Mouse (Mus musculus) thymus, adult 2 months (tissue): ENCODE results near the gene Mcur1. TPM values are rescaled to one million over a fixed set of nuclear protein-coding genes. Genes with fewer than 3 reads are reported as not detected.
A peak's percentile ranks its signal among the peaks of the same experiment; 100 is the strongest.

Experiments
- DNase-seq: peaks from one replicate; pipeline ENCODE4 v3.0.0; 2021
- H3K27ac ChIP-seq: fragments of 200-500 bp; 2 replicates; pipeline ENCODE4 v1.5.1; 2012; ENCODE audit warnings: low read length, control low read depth; ENCODE audit not compliant: control insufficient read depth, insufficient read depth
- H3K27me3 ChIP-seq: fragments of 200-500 bp; 2 replicates; pipeline ENCODE4 v1.6.1; 2012; ENCODE audit warnings: mild to moderate bottlenecking, low read length, moderate library complexity, mixed read lengths; ENCODE audit not compliant: control insufficient read depth, insufficient read depth
- H3K36me3 ChIP-seq: fragments of 200-500 bp; 2 replicates; pipeline ENCODE4 v1.6.1; 2012; ENCODE audit warnings: mild to moderate bottlenecking, low read length, moderate library complexity; ENCODE audit not compliant: control insufficient read depth, insufficient read depth
- H3K4me1 ChIP-seq: fragments of 200-500 bp; replicated peaks from 2 replicates; pipeline ENCODE4 v1.6.1; 2012; ENCODE audit warnings: low read length; ENCODE audit not compliant: control insufficient read depth, insufficient read depth
- H3K4me3 ChIP-seq: fragments of 200-500 bp; 2 replicates; pipeline ENCODE4 v1.5.1; 2012; ENCODE audit warnings: mild to moderate bottlenecking, low read length, control low read depth, moderate library complexity; ENCODE audit not compliant: control insufficient read depth, insufficient read depth
- CTCF ChIP-seq: fragments of 200-500 bp; IDR thresholded peaks from 2 replicates; pipeline ENCODE4 v1.5.1; 2012; ENCODE audit warnings: mild to moderate bottlenecking, control low read depth, low read length, moderate library complexity, borderline replicate concordance; ENCODE audit not compliant: control insufficient read depth, poor library complexity, insufficient read depth; ENCODE audit errors: extremely low read depth
- POLR2A ChIP-seq: fragments of 200-500 bp; IDR thresholded peaks from 2 replicates; pipeline ENCODE4 v1.6.1; 2012; ENCODE audit warnings: mild to moderate bottlenecking, low read length, control low read depth, moderate library complexity; ENCODE audit not compliant: control insufficient read depth, poor library complexity, insufficient read depth; ENCODE audit errors: extremely low read depth
- WGBS: fragments of 180-500 bp; shearing (Covaris S2); methylation state at CpG from one replicate; pipeline ENCODE4 v1.1.7; 2018; 5-methylcytosine and 5-hydroxymethylcytosine counted together
- polyA plus RNA-seq: library from polyadenylated mRNA; depleted of rRNA; stranded (reverse); fragments of >200 nt; gene quantifications from 2 replicates; pipeline ENCODE4 v1.2.3, GENCODE M21; 2012

Mcur1 gene
- polyA plus RNA-seq, 1 experiment: 18.0 TPM

DNA sequence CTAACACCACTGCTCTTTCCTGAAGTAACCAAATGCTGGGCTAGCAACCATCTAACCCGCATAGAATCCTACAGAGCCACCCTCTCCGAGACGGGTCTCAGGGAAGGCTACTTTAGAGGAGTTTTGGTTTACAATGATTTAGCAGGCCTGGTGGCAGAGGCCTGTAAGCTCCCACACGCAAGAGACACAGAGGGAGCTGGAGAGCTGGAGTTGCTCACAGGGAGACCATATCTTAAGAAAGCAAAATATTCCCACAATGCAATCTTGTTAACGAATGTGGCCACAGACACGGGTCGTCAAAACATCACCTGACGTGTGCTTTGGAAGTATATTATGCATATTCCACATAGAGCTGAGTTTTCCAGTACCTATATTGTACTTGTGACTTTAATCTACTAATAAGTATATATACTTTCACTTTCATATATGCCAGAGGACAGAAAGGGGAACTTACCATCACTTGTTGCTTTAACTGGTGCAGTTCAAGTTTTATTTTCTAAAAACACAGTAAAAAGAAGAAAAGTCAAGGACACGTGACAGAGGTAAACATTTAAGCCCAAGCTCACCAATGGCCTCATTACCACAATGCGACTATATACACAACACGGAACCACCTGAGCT, 10.8 kb downstream of the Mcur1 start:
- H3K27ac ChIP-seq: no peak overlapping the region
- no peaks in the 10 kb centered on the region for H3K36me3 ChIP-seq

DNA sequence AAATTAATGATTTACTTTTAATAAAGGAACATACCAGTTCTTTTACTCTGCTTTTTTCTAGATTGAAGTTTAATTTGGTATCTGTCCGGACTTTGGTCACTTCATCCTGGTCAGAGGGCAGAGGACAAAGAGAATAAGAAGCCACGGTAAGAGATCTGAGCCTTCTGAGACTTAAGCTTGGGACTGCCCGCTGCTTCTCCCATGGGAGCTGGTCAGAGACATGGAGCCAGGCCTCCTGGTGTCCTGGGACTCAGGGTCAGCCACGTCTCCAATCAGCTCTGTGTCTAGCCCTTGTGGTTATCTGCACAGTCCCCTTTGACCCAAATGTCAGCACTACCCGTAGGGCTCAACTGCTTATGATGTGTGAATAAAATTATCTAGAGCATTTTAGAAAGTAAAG, 11.4 kb downstream of the Mcur1 start:
- 90% methylated on average over 5 of the region's 5 CpGs for WGBS
- Histone ChIP-seq H3K36me3 (no peaks in the 10 kb centered on the region), H3K27ac (no peak overlapping the region), H3K4me1 (peaks cover 8% of the 10 kb centered on the region), H3K27me3 (no peaks in the 10 kb centered on the region), H3K4me3 (no peak overlapping the region)
- no peak for TF ChIP-seq POLR2A
- no peak for TF ChIP-seq CTCF
- DNase-seq: no peak

More for the DNA sequence above, 10.8 kb downstream of the Mcur1 start:
- no peak for TF ChIP-seq POLR2A
- TF ChIP-seq CTCF: no peak
- H3K4me1 ChIP-seq: peaks cover 8% of the 10 kb centered on the region
- H3K4me3 ChIP-seq: no peak overlapping the region
- H3K27me3 ChIP-seq: no peaks in the 10 kb centered on the region
- 30% methylated on average over 11 of the region's 11 CpGs for WGBS
- no peak for DNase-seq

GRCm38 (mm10) chr13:43546861-43547260, 13.1 kb downstream of the Mcur1 start:
- Histone ChIP-seq H3K4me1 (peaks cover 8% of the 10 kb centered on the region), H3K36me3 (no peaks in the 10 kb centered on the region), H3K27me3 (no peaks in the 10 kb centered on the region), H3K27ac (no peak overlapping the region), H3K4me3 (no peak overlapping the region)
- 30% methylated on average over 3 of the region's 3 CpGs for WGBS
- no peak for TF ChIP-seq POLR2A
- TF ChIP-seq CTCF: no peak
- DNase-seq: peak; percentile 79

DNA sequence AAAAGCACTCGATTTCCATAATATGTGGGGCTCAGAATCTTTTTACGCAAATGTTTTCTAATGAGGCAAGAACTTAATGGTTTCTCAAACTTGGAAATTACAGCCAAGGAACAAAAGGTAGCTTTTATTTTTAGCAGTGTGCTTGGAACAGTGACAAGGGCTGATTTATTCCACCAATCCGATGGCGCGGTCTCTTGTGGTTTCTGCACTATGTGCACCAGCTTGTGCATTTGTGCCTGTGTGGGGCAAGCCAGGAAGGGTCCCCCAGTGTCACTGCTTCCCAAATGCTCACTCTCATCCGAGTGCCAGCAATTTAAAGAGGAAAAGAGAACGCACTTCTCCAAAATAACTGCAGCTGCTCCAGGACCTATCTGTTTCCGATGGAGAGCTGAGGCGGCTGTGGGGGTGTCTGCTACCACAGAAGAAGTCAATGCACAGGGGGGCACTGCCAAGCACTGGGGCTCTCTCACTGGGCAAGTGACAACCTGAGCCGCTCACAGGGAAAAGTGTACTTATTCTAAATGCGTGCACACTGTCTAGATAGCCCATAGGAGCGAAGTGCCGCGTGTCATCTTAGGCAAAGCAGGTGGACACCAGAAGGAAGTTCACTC, 19.7 kb downstream of the Mcur1 start:
- no peak for DNase-seq
- Histone ChIP-seq H3K4me1 (peaks cover 7% of the 10 kb centered on the region), H3K4me3 (no peak overlapping the region), H3K36me3 (no peaks in the 10 kb centered on the region), H3K27me3 (no peaks in the 10 kb centered on the region; the same call in 1 of the 2 replicates), H3K27ac (no peak overlapping the region)
- TF ChIP-seq POLR2A: no peak
- TF ChIP-seq CTCF: no peak
- 14% methylated on average over 14 of the region's 14 CpGs for WGBS

DNA sequence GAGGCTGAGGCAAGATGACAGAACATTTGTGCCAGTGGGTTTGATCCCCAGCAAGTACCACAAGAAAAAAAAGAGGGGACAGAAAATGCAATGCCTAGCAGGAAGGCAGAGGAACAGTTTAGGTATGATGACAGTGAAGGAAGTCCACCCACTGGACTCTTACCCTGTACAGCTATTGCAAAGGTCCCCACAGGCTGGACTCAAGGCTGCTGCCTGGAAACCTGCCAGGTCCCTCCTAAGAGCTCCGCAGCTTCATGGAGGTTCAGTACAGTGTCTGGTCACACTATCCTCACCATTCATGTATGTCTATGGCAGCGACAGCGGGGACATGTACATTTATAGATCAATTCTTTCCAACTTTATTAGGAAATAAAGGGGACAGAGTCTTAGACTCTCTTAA, 20.6 kb downstream of the Mcur1 start:
- peaks cover 7% of the 10 kb centered on the region for H3K4me1 ChIP-seq
- DNase-seq: no peak
- H3K27ac ChIP-seq: no peak overlapping the region
- WGBS: 94% methylated on average over 3 of the region's 3 CpGs
- TF ChIP-seq POLR2A (no peak), CTCF (no peak)
- H3K36me3 ChIP-seq: no peaks in the 10 kb centered on the region
- H3K4me3 ChIP-seq: no peak overlapping the region
- H3K27me3 ChIP-seq: no peaks in the 10 kb centered on the region; the same call in 1 of the 2 replicates

DNA sequence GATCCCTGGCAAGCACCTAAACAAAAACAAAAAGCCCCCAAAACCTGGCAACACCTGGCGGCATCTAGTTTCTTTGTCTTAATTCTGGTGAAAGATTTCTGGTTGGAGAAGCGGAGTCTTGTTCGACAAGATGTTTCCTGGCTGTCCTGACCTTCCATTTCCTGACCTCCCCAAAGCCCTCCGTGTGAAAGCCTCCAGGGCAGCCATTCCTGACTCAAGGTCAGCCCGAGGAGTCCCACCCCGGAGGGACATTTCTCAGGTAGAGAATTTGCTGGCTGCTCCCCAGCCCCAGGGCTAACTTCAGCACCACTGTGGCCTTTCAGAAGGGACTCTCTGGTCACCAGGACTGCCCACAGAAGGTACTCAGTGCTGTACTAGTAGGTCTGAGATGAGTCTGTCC, 22.1 kb downstream of the Mcur1 start:
- no peak overlapping the region for H3K27ac ChIP-seq
- WGBS: 82% methylated on average over 6 of the region's 6 CpGs

More for the DNA sequence above, 22.1 kb downstream of the Mcur1 start:
- Histone ChIP-seq H3K4me3 (no peak overlapping the region), H3K4me1 (peaks cover 7% of the 10 kb centered on the region), H3K27me3 (no peaks in the 10 kb centered on the region; the same call in 1 of the 2 replicates), H3K36me3 (no peaks in the 10 kb centered on the region)
- DNase-seq: no peak
- TF ChIP-seq POLR2A (no peak), CTCF (no peak)
